Mouse (Mus musculus) frontal cortex, postnatal 14 days (tissue): ENCODE measurements at regions not wholly inside any gene's neighbourhood (a gene's known extent, or its start where the extent isn't known, plus 50 kb on each side); places are given as distances from the start of the nearest gene placed in this dataset.

Source experiments
- DNase-seq, 2 experiments: peaks; one replicate each; pipeline ENCODE4 v3.0.0; 2022; ENCODE audit warnings: low spot score in 2 of 2

- DNase-seq: no peak
These were observed 141.0 kb upstream of the Arglu1 start for GRCm38 (mm10) chr8:8831306-8831705.

- DNase-seq: no peak
These were observed 138.9 kb upstream of the Arglu1 start for GRCm38 (mm10) chr8:8829230-8829629.

- no peak for DNase-seq
These were observed 137.2 kb upstream of the Arglu1 start for GRCm38 (mm10) chr8:8827555-8827954.

GRCm38 (mm10) chr8:8826801-8827200 lies 136.5 kb upstream of the Arglu1 start:
- DNase-seq: no peak

- no peak for DNase-seq
These were observed 134.6 kb upstream of the Arglu1 start for GRCm38 (mm10) chr8:8824886-8825285.

- no peak for DNase-seq
These were observed 130.8 kb upstream of the Arglu1 start for GRCm38 (mm10) chr8:8821119-8821518.

GRCm38 (mm10) chr8:8820614-8821013 lies 130.3 kb upstream of the Arglu1 start:
- no peak for DNase-seq

GRCm38 (mm10) chr8:8819233-8819931 lies 129.1 kb upstream of the Arglu1 start:
- DNase-seq: no peak

- DNase-seq: no peak
These were observed 122.5 kb upstream of the Arglu1 start for GRCm38 (mm10) chr8:8812807-8813167.

GRCm38 (mm10) chr8:8812051-8812806 lies 121.9 kb upstream of the Arglu1 start:
- no peak for DNase-seq

- no peak for DNase-seq
These were observed 120.6 kb upstream of the Arglu1 start for GRCm38 (mm10) chr8:8810928-8811327.

GRCm38 (mm10) chr8:8809835-8810439 lies 119.6 kb upstream of the Arglu1 start:
- DNase-seq: no peak

- DNase-seq: no peak
These were observed 119.0 kb upstream of the Arglu1 start for GRCm38 (mm10) chr8:8809349-8809748.

- no peak for DNase-seq
These were observed 112.5 kb upstream of the Arglu1 start for GRCm38 (mm10) chr8:8802761-8803340.

- DNase-seq: no peak
These were observed 112.0 kb upstream of the Arglu1 start for GRCm38 (mm10) chr8:8802317-8802716.

- DNase-seq: no peak
These were observed 111.3 kb upstream of the Arglu1 start for GRCm38 (mm10) chr8:8801578-8801977.

- DNase-seq: no peak
These were observed 107.2 kb upstream of the Arglu1 start for GRCm38 (mm10) chr8:8797521-8797920.

GRCm38 (mm10) chr8:8796951-8797350 lies 106.6 kb upstream of the Arglu1 start:
- DNase-seq: no peak

GRCm38 (mm10) chr8:8794711-8795110 lies 104.4 kb upstream of the Arglu1 start:
- no peak for DNase-seq

GRCm38 (mm10) chr8:8779931-8780330 lies 89.6 kb upstream of the Arglu1 start:
- DNase-seq: no peak

GRCm38 (mm10) chr8:8774496-8775015 lies 84.2 kb upstream of the Arglu1 start:
- no peak for DNase-seq

GRCm38 (mm10) chr8:8772424-8772823 lies 82.1 kb upstream of the Arglu1 start:
- no peak for DNase-seq
